Mouse (Mus musculus) CH12.LX (cell line): Measurements from ENCODE around the gene Mta2. TPM values are rescaled to one million over a fixed set of nuclear protein-coding genes. Genes with fewer than 3 reads are reported as not detected.

Experiments used
- DNase-seq: peaks from one replicate; pipeline ENCODE4 v3.0.0-alpha.2; 2013; ENCODE audit errors: extremely low read depth
- H3K27ac ChIP-seq: 2 replicates; pipeline ENCODE4 v1.5.1; 2012; ENCODE audit warnings: low read depth, mild to moderate bottlenecking, control low read depth, moderate library complexity; ENCODE audit not compliant: insufficient read depth
- H3K27me3 ChIP-seq: replicated peaks from 2 replicates; pipeline ENCODE3; 2012; ENCODE audit warnings: inconsistent platforms
- H3K36me3 ChIP-seq, 2 experiments: replicated peaks in 1 of 2; 2 replicates each; pipeline versions ENCODE3 to v1.6.1; 2012; ENCODE audit warnings: inconsistent platforms in 1 of 2, low read length in 1 of 2, mild to moderate bottlenecking in 1 of 2, mixed read lengths in 1 of 2, moderate library complexity in 1 of 2; ENCODE audit not compliant: control insufficient read depth in 1 of 2, insufficient read depth in 1 of 2
- H3K4me1 ChIP-seq, 2 experiments: 2 replicates each; pipeline ENCODE4 v1.6.1; 2012; ENCODE audit warnings: inconsistent platforms in 1 of 2, moderate library complexity in 1 of 2; ENCODE audit not compliant: insufficient read depth in 2 of 2, control insufficient read depth in 1 of 2
- H3K4me2 ChIP-seq: 2 replicates; pipeline ENCODE4 v1.6.1; 2012; ENCODE audit warnings: low read depth, mild to moderate bottlenecking, control low read depth; ENCODE audit not compliant: poor library complexity, insufficient read depth, severe bottlenecking
- H3K4me3 ChIP-seq, 3 experiments: fragments of 150-350 bp in 1 of 3; sonication (generic) in 1 of 3; replicated peaks in 1 of 3; 2 replicates each; pipeline versions ENCODE3 to v1.5.1; 2011 to 2012; ENCODE audit warnings: low read depth in 2 of 3, low read length in 2 of 3, mild to moderate bottlenecking in 2 of 3, moderate library complexity in 2 of 3, control low read depth in 1 of 3, improper control_type of control experiment in 1 of 3, inconsistent platforms in 1 of 3, mixed read lengths in 1 of 3; ENCODE audit not compliant: poor library complexity in 1 of 3
- H3K79me2 ChIP-seq: replicated peaks from 2 replicates; pipeline ENCODE4 v1.6.1; 2012; ENCODE audit warnings: mild to moderate bottlenecking, moderate library complexity; ENCODE audit not compliant: control insufficient read depth, poor library complexity, insufficient read depth, severe bottlenecking; ENCODE audit errors: extremely low read depth
- H3K9ac ChIP-seq: 2 replicates; pipeline ENCODE4 v1.6.1; 2012; ENCODE audit warnings: low read depth, mild to moderate bottlenecking, control low read depth, moderate library complexity; ENCODE audit not compliant: insufficient read depth
- H3K9me3 ChIP-seq: replicated peaks from 2 replicates; pipeline ENCODE3; 2012; ENCODE audit warnings: low read length, inconsistent platforms, mixed read lengths
- BHLHE40 ChIP-seq: IDR thresholded peaks from 2 replicates; pipeline ENCODE4 v1.6.1; 2011; ENCODE audit warnings: mild to moderate bottlenecking, low read depth, low read length, improper control_type of control experiment
- CHD1 ChIP-seq: IDR thresholded peaks from 2 replicates; pipeline ENCODE4 v1.6.1; 2012; ENCODE audit warnings: low read depth, low read length, improper control_type of control experiment, inconsistent platforms
- CHD2 ChIP-seq: IDR thresholded peaks from 2 replicates; pipeline ENCODE4 v1.6.1; 2011; ENCODE audit warnings: low read length, improper control_type of control experiment
- CTCF ChIP-seq, 2 experiments: IDR thresholded peaks in 1 of 2; conservative IDR thresholded peaks in 1 of 2; 2 replicates each; pipeline ENCODE4 v1.5.1; 2011 to 2012; ENCODE audit warnings: low read depth in 2 of 2, low read length in 2 of 2, improper control_type of control experiment in 1 of 2, inconsistent platforms in 1 of 2, mild to moderate bottlenecking in 1 of 2, moderate library complexity in 1 of 2
- ELF1 ChIP-seq: IDR thresholded peaks from 2 replicates; pipeline ENCODE4 v1.6.1; 2014; ENCODE audit warnings: low read depth, mild to moderate bottlenecking, inconsistent platforms, low read length, improper control_type of control experiment
- EP300 ChIP-seq: IDR thresholded peaks from 2 replicates; pipeline ENCODE4 v1.6.1; 2011; ENCODE audit warnings: low read length, improper control_type of control experiment
- ETS1 ChIP-seq: conservative IDR thresholded peaks from 2 replicates; pipeline ENCODE4 v1.6.1; 2012; ENCODE audit warnings: low read depth, mild to moderate bottlenecking, inconsistent platforms, low read length, improper control_type of control experiment, moderate library complexity
- GABPA ChIP-seq: IDR thresholded peaks from 2 replicates; pipeline ENCODE4 v1.6.1; 2012; ENCODE audit warnings: low read depth, low read length, improper control_type of control experiment, inconsistent platforms; ENCODE audit not compliant: insufficient replicate concordance
- HCFC1 ChIP-seq: IDR thresholded peaks from 2 replicates; pipeline ENCODE4 v1.6.1; 2012; ENCODE audit warnings: low read depth, mild to moderate bottlenecking, inconsistent platforms, low read length, improper control_type of control experiment
- IRF4 ChIP-seq: IDR thresholded peaks from 2 replicates; pipeline ENCODE4 v1.6.1; 2014; ENCODE audit warnings: low read depth, mild to moderate bottlenecking, inconsistent platforms, low read length, improper control_type of control experiment
- JUN ChIP-seq: IDR thresholded peaks from 2 replicates; pipeline ENCODE4 v1.6.1; 2011; ENCODE audit warnings: low read depth, mild to moderate bottlenecking, low read length, improper control_type of control experiment, moderate library complexity; ENCODE audit not compliant: insufficient read depth
- JUND ChIP-seq: conservative IDR thresholded peaks from 2 replicates; pipeline ENCODE4 v1.6.1; 2011; ENCODE audit warnings: low read depth, low read length, improper control_type of control experiment
- KAT2A ChIP-seq: IDR thresholded peaks from 2 replicates; pipeline ENCODE4 v1.6.1; 2012; ENCODE audit warnings: low read length, improper control_type of control experiment, inconsistent platforms; ENCODE audit not compliant: insufficient replicate concordance
- MAFK ChIP-seq: IDR thresholded peaks from 2 replicates; pipeline ENCODE4 v1.6.1; 2011; ENCODE audit warnings: low read length, improper control_type of control experiment; ENCODE audit not compliant: insufficient replicate concordance
- MAX ChIP-seq: IDR thresholded peaks from 2 replicates; pipeline ENCODE4 v1.6.1; 2011; ENCODE audit warnings: low read length, improper control_type of control experiment
- MAZ ChIP-seq: IDR thresholded peaks from 2 replicates; pipeline ENCODE4 v1.6.1; 2012; ENCODE audit warnings: low read depth, mild to moderate bottlenecking, inconsistent platforms, low read length, improper control_type of control experiment, moderate library complexity
- MEF2A ChIP-seq: IDR thresholded peaks from 2 replicates; pipeline ENCODE4 v1.6.1; 2014; ENCODE audit warnings: low read depth, mild to moderate bottlenecking, inconsistent platforms, low read length, improper control_type of control experiment, borderline replicate concordance
- MXI1 ChIP-seq: IDR thresholded peaks from 2 replicates; pipeline ENCODE4 v1.6.1; 2011; ENCODE audit warnings: mild to moderate bottlenecking, low read depth, low read length, improper control_type of control experiment
- MYC ChIP-seq: IDR thresholded peaks from 2 replicates; pipeline ENCODE4 v1.6.1; 2011; ENCODE audit warnings: low read depth, mild to moderate bottlenecking, improper control_type of control experiment, low read length
- NELFE ChIP-seq: IDR thresholded peaks from 2 replicates; pipeline ENCODE4 v1.6.1; 2011; ENCODE audit warnings: low read depth, low read length, improper control_type of control experiment
- NRF1 ChIP-seq: IDR thresholded peaks from 2 replicates; pipeline ENCODE4 v1.6.1; 2014; ENCODE audit warnings: low read depth, mild to moderate bottlenecking, inconsistent platforms, low read length, improper control_type of control experiment, moderate library complexity
- PAX5 ChIP-seq: IDR thresholded peaks from 2 replicates; pipeline ENCODE4 v1.6.1; 2012; ENCODE audit warnings: low read length, inconsistent platforms, mixed read lengths
- POLR2A ChIP-seq: IDR thresholded peaks from 2 replicates; pipeline ENCODE4 v1.6.1; 2011; ENCODE audit warnings: low read depth, mild to moderate bottlenecking, improper control_type of control experiment, low read length
- POLR2AphosphoS2 ChIP-seq: IDR thresholded peaks from 2 replicates; pipeline ENCODE4 v1.6.1; 2011; ENCODE audit warnings: low read depth, low read length, improper control_type of control experiment
- RAD21 ChIP-seq: IDR thresholded peaks from 2 replicates; pipeline ENCODE4 v1.6.1; 2011; ENCODE audit warnings: low read depth, mild to moderate bottlenecking, low read length, improper control_type of control experiment, moderate library complexity
- RCOR1 ChIP-seq: conservative IDR thresholded peaks from 2 replicates; pipeline ENCODE4 v1.6.1; 2012; ENCODE audit warnings: low read depth, mild to moderate bottlenecking, inconsistent platforms, low read length, improper control_type of control experiment
- SIN3A ChIP-seq: IDR thresholded peaks from 2 replicates; pipeline ENCODE4 v1.6.1; 2012; ENCODE audit warnings: low read length, improper control_type of control experiment, inconsistent platforms
- SMC3 ChIP-seq: IDR thresholded peaks from 2 replicates; pipeline ENCODE4 v1.6.1; 2011; ENCODE audit warnings: low read depth, low read length, improper control_type of control experiment
- TBP ChIP-seq: conservative IDR thresholded peaks from 2 replicates; pipeline ENCODE4 v1.6.1; 2011; ENCODE audit warnings: low read depth, low read length, improper control_type of control experiment
- TCF12 ChIP-seq: IDR thresholded peaks from 2 replicates; pipeline ENCODE4 v1.6.1; 2014; ENCODE audit warnings: low read depth, mild to moderate bottlenecking, inconsistent platforms, low read length, improper control_type of control experiment
- UBTF ChIP-seq: IDR thresholded peaks from 2 replicates; pipeline ENCODE4 v1.6.1; 2012; ENCODE audit warnings: low read depth, mild to moderate bottlenecking, inconsistent platforms, low read length, improper control_type of control experiment, moderate library complexity
- USF1 ChIP-seq: IDR thresholded peaks from 2 replicates; pipeline ENCODE4 v1.6.1; 2014; ENCODE audit warnings: low read depth, mild to moderate bottlenecking, inconsistent platforms, low read length, improper control_type of control experiment
- USF2 ChIP-seq: conservative IDR thresholded peaks from 2 replicates; pipeline ENCODE4 v1.6.1; 2011; ENCODE audit warnings: low read depth, low read length, improper control_type of control experiment
- ZC3H11A ChIP-seq: IDR thresholded peaks from 2 replicates; pipeline ENCODE4 v1.6.1; 2012; ENCODE audit warnings: low read depth, mild to moderate bottlenecking, inconsistent platforms, low read length, improper control_type of control experiment
- ZKSCAN1 ChIP-seq: IDR thresholded peaks from 2 replicates; pipeline ENCODE4 v1.6.1; 2012; ENCODE audit warnings: low read depth, inconsistent platforms, low read length, improper control_type of control experiment, borderline replicate concordance
- ZMIZ1 ChIP-seq: IDR thresholded peaks from 2 replicates; pipeline ENCODE4 v1.6.1; 2012; ENCODE audit warnings: low read depth, mild to moderate bottlenecking, inconsistent platforms, low read length, improper control_type of control experiment
- ZNF384 ChIP-seq: IDR thresholded peaks from 2 replicates; pipeline ENCODE4 v1.6.1; 2012; ENCODE audit warnings: low read depth, low read length, improper control_type of control experiment, inconsistent platforms
- dilution Hi-C: fragments of 300-500 bp; cut with MboI; formaldehyde crosslinking; loops from 2 replicates; pipeline ENCODE4 v1.14.3; 2020; ENCODE audit warnings: low sequenced_read_pairs; ENCODE audit not compliant: extremely low pct_unique_long_range_greater_than_20kb, extremely low pct_ligation_motif_present
- in situ Hi-C: fragments of 300-500 bp; cut with MboI; formaldehyde crosslinking; loops from 3 replicates; pipeline ENCODE4 v1.14.3; 2019; ENCODE audit warnings: low sequenced_read_pairs, low pct_ligation_motif_present, low pct_unique_long_range_greater_than_20kb, mixed read lengths
- polyA plus RNA-seq: library from polyadenylated mRNA; unstranded; fragments of >175 nt; gene quantifications from 2 replicates; pipeline ENCODE4 v1.2.1, GENCODE M21; 2012; ENCODE audit warnings: low read depth; ENCODE audit not compliant: insufficient read length
- total RNA-seq, 2 experiments: library from RNA; depleted of rRNA; stranded (reverse); fragments of 300-350 nt in 1 of 2; fragments of >200 nt in 1 of 2; gene quantifications; 2 replicates each; pipeline ENCODE4 v1.2.3; 2012 to 2014

Mta2 gene
- total and polyA plus RNA-seq, 3 experiments = 115 to 162 (median 131) TPM

GRCm38 (mm10) chr19:8992769-8993624 lies 51.3 kb downstream of the Mta2 start:
- peak overlapping the region; percentile 32 to 50 (median 36) for H3K4me3 ChIP-seq
- peaks cover 33 to 92% of the 10 kb centered on the region in 2 experiments for H3K4me1 ChIP-seq
- H3K27ac ChIP-seq = peak overlapping the region; percentile 97
- no peak; the same call in 1 of the 2 replicates for TF ChIP-seq TBP
- TF ChIP-seq MXI1 = peak; percentile 88
- TF ChIP-seq NELFE = peak; percentile 71
- TF ChIP-seq USF1 = no peak
- TF ChIP-seq ELF1 = 0 out of 2 replicates have a peak, but pooled peaks have one; percentile 8
- peak; percentile 67 for TF ChIP-seq BHLHE40
- peak; percentile 80 for TF ChIP-seq ZC3H11A
- TF ChIP-seq TCF12 = peak; percentile 53; the same call in 1 of the 2 replicates
- TF ChIP-seq POLR2A = no peak
- no peak for TF ChIP-seq PAX5
- TF ChIP-seq JUN = no peak
- peak; percentile 65 for TF ChIP-seq MAX
- TF ChIP-seq HCFC1 = peak; percentile 12; the same call in 1 of the 2 replicates
- TF ChIP-seq CHD1 = peak; percentile 45; the same call in 1 of the 2 replicates
- peak; percentile 85 for TF ChIP-seq EP300
- TF ChIP-seq MEF2A = peak; percentile 56; the same call in 1 of the 2 replicates
- peak; percentile 67 for TF ChIP-seq SIN3A
- no peak for TF ChIP-seq NRF1
- TF ChIP-seq ZNF384 = peak; percentile 31; the same call in 1 of the 2 replicates
- TF ChIP-seq POLR2AphosphoS2 = no peak
- no peak for TF ChIP-seq ZMIZ1
- 0 out of 2 replicates have a peak, but pooled peaks have one; percentile 40 for TF ChIP-seq JUND
- TF ChIP-seq IRF4 = no peak
- no peak for TF ChIP-seq ZKSCAN1
- peak; percentile 42 to 95 for TF ChIP-seq CTCF (conservative IDR thresholded peaks at IDR 0.05 in 1 of 2, IDR thresholded peaks at IDR 0.05 in 1 of 2; ENCODE audit: low read depth in 2 of 2, low read length in 2 of 2)
- no peak for TF ChIP-seq KAT2A
- TF ChIP-seq MAFK = peak; percentile 8; the same call in 1 of the 2 replicates
- TF ChIP-seq GABPA = no peak
- TF ChIP-seq SMC3 = peak; percentile 98
- TF ChIP-seq MYC = peak; percentile 73
- TF ChIP-seq USF2 = no peak
- TF ChIP-seq ETS1 = peak; percentile 62
- TF ChIP-seq RAD21 = peak; percentile 92
- peak; percentile 21; the same call in 1 of the 2 replicates for TF ChIP-seq RCOR1
- TF ChIP-seq CHD2 = peak; percentile 54; the same call in 1 of the 2 replicates
- TF ChIP-seq MAZ = peak; percentile 87
- no peak for TF ChIP-seq UBTF

More at GRCm38 (mm10) chr19:8992769-8993624, 51.3 kb downstream of the Mta2 start:
- in situ Hi-C loops = loop anchor here (5.0 to 10.0 kb wide), 2 partner anchors 62 to 84 kb away; no protein-coding TSS in a partner anchor
- dilution Hi-C loops = no loop called here
- Histone ChIP-seq H3K79me2 (peaks cover 55% of the 10 kb centered on the region), H3K4me2 (peak overlapping the region; percentile 45), H3K27me3 (peaks cover 14% of the 10 kb centered on the region), H3K9ac (peak overlapping the region; percentile 31), H3K36me3 (no peaks in the 10 kb centered on the region), H3K9me3 (no peaks in the 10 kb centered on the region)
- DNase-seq = peak; percentile 88
